Mouse (Mus musculus) spleen, postnatal 10 days (tissue): Measurements from ENCODE around the gene Mael.
A peak's percentile ranks its signal among the peaks of the same experiment; 100 is the strongest.

Source experiments
- DNase-seq, 2 experiments: peaks; one replicate each; pipeline ENCODE4 v3.0.0; 2021 to 2022; ENCODE audit warnings: low spot score in 2 of 2

Gene Mael

DNA sequence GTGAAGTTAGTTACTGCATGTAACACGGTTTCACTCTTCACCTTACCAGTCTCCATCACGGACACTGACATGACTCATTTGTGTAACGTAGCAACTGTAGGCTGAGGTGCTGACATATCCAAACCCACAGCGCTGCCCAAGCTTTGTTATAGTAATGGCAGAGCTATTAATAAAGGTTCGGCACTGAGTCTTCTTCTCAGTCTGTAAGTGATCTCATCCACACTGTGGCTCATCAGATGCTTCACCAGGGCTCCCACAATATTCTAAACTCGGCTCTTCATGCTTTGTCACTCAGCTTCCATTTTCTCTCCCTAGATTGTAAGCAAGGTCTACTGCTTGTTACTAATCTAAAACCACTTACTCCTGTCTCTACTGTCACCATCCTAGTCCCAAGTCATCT, 29.2 kb downstream of the Mael start:
- no peak for DNase-seq

DNA sequence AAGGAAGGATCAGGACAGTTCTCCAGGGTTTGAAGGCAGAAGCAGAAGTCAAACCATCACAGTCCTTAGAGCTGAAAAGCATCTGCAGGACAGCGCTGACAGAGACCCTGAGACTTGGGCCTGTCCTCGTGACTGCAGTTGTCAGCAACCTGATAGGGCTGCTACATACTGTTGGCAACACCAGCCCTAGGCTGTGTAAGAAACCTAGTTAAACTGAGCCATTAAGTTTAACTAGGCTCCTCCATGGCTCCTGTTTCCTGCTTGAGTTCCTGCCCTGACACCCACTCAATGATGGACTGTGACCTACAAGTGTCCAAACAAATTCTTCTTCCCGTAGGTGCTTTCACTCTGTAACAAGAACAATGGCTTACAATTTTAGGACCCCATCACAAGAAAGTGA, 33.4 kb downstream of the Mael start:
- no peak for DNase-seq

DNA sequence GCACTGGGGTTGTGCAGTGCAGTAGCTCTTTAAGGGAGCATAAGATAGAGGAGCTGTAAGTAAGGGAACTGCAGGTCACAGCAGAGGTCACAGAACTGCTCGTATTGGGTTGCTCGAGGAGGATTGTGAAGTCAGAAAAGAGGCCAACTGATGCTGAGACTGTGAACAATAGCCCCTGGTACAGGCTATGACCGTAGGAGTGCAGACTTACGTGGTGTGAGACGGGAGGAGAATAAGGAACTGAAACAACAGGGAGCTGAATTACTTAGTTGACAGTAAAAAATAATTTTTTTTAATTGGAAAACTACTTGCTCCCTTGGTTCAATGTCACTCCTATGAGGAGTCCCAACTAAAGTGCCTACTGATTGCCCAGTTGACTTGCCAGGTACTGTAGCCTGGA, 34.4 kb downstream of the Mael start:
- no peak for DNase-seq

DNA sequence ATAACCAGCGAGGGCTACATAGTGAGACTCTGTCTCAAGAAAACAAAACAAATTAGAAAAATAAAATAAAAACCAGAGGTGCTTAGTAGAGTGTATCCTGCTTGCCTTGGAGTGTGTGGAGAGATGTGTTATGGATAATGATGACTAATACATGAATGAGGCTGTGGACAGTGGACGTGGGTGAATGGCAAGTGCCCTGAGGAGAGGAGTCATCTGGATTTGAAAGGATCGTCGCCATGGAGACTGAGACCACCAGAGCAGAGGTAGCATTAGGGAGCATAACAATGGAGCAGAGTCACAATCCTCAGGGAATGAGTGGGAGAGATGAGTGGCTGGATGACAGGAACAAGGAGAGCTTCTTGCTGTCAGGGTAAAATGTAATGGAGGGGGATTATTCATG, 48.7 kb downstream of the Mael start:
- no peak for DNase-seq

DNA sequence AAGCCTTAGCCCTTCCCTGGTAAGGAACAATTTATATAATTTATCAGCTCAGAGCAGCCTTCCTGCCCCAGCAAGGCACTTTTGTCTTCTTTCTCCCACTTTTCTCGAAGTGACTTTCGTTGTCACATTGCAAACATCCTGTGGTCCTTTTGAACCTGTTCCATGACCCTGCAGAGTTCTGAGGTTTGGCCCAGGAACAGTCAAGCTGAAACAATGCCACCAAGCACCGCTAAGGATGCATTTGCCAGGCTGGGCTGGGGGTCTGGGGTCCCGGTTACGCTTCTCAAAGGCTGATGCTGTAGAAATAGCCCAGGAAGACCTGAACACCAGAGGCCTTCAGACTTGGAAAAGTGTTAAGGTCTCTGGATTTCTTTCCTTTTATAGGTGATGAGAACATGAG, 53.2 kb downstream of the Mael start:
- DNase-seq = no peak

DNA sequence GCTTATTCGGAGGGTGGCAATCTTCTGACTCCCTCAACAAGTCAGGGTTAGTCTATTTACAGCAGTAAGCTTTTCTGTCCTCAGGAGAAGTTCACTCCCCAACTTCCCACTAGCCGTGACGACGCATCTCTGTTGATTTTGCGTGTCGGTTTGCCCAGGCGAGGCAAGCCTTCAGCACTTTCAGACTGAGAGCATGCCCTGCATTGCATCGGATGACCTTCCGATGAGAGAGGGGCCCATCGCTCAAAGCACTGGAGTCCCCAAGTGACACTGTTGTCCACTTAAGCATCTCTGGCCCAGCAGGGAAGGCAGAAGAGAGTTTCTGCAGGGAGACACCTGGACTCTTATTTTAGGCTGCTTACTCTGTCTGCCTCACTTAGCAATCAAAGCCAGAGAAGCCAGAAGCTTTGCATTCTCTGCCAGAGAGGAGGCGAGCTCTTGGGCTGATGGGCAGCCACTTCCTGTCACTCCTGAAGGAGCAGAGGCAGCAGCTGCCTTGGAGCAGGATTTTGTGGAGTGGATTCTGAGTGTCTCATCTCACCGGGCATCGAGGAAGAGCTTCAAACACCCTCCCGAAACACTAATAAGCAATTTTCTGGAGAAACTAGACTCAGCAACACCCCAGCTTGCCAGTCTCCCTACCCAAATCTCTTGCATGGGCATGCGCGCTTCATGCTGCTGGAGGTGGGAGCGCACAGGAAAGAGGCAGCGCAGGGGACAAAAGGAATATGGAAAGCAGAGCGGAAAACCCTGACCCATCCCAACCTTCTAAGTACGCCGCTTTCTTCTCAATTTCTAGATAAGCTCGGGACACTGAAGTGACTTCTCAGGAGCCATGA, 53.9 kb downstream of the Mael start:
- DNase-seq = no peak

DNA sequence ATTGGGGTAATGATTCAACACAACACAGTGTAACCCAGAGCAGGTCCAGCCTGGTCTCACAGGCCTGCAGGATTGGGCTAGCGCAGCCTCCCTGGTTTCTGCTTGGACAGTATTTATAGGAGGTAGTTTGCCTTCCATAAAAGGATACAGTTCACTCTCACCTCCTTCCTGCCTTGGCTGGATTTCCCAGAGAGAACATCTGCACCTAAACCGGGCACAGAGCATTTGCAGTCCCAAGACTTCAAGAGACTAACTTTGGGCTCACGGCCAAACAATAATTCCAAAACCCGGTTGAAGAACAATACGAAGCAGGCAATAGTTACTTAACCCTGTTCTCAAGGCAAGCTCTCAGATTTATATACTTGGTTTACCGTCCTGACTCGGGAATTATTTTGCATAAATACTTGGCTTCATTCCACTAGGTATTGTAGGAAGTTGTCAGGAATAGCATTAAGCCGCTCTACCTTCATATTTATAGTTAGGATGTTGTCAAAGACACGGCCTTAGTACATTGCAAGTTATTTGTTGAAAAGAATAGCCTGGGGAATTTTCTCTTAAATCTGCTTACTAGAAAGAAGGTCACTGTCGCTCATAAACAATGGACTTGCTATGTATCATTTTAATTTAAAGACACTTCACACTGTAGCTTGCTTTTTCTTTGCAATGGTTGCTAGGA, 55.5 kb downstream of the Mael start:
- DNase-seq = no peak

DNA sequence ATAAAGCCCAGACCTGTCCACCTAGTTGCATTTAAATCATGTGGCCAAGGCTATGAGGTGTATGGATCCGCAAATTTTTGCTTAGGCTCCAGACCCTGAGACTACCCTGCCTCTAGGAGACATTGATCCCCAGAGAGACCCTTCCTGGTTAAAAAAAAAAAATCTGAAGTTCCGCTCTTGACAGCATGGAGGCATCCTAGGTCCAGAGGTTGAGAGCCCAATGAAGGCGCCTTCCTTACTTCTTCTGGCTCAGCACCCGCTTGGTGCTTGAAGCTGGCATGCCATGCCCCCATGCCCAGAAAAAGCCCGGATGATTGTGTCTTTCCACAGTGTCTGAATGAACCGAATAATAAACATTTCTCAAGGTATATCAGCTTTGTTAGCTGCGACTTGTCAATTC, 57.0 kb downstream of the Mael start:
- no peak for DNase-seq

DNA sequence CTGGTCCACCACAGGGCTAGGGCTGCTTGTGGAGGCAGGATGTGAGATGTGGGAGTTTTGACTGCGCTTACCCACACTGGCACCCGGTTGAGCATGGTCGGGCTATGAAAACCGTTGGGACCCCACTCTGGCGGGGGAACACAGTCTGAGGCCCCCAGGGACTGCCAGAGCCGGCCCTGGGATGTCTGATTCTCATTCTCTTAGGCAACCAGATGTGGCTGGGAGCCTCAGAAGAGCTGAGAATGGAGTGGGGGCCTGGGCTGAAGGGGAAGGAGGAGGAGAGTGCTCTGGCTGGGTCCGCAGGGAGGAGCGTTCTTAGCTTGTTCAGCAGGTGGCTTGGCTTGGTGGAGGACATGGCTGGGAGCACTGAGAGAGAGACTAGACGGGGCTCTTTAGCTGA, 64.9 kb downstream of the Mael start:
- no peak for DNase-seq

DNA sequence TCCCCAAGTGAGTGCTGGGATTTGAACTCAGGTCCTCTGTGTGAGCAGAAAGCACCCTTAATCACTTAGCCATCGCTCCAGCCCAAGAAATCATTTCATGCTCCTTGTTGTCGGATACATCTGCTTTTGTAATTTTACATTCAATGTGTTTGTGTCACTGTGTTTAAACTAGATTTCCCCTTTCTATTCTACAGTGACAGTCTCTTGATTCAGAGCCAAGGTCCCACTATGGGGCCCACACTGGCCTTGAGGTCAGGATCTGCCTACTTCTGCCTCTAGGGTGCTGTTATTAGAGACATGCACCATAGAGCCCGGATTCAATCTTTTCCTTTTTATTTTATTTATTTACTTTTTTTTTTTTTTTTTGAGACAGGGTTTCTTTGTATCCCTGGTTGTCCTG, 65.6 kb downstream of the Mael start:
- no peak for DNase-seq

DNA sequence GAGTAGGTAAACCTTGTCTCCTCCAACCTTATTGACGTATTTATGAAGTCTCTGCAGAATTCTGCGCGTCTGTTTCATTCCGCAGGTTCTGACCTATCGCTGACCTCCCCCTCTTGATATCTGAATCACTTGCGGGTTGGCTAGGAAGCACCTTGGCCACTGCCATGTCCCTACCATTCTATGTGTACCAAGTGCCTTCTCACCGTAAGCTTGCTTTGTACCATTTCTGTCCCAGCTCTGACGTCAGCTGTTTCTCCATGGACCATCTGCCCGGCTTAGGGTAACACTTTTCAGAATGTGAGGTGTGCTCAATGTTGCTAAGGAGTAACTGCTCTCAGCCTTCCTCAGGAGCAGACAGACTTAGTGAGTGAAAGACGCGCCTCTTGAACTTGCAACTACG, 67.7 kb downstream of the Mael start:
- no peak for DNase-seq

DNA sequence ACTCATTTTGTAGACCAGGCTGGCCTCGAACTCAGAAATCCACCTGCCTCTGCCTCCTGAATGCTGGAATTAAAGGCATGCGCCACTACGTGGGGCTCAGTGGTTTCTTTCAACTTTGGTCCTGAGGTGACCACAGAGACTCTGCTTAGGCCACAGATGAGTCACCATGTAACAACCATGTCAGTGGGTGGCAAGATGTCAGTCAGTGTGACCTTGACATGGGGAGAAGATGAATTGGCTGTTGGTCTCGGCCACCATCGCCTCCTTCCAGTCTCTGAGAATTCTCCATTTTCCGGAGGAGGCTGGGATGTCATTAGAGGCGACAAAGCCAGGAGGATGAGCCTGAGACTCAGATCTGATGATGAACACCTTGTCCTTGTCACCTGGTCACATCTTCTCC, 68.8 kb downstream of the Mael start:
- DNase-seq = no peak

DNA sequence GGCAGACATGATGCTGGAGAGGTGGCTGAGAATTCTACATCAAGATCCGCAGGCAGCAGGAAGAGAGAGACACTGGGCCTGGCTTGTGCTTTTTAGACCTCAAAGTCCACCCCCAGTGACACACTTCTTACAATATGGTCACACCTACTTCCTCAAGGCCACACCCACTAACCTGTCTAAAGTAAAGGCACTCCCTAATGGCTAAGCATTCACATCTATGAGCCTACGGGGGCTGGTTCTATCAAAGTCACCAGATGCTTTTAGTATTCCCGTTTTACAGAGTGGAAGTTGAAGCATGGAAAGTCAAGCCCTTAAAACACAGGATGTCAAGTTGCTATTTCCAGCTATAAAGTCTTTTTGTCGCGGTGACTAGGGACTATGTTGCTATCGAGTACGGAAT, 70.5 kb downstream of the Mael start:
- DNase-seq = no peak

DNA sequence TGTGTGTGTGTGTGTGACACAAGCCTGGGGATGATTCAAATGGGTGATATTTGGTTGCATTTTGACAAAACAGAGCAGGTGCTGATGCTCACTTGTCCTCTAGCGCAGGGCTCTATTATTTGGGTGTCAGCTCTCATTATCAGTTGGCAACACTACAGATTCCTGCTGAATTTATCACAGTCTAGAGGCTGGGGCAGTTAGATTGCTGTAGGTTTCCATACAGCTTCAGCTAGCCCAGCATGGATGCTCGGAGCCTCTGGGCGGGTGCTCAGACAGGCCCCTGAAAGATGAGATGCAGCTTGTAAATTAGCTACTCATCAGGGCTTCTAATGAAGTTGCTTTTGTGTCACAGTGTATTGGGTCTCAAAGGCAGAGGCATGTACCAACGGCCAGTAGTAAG, 71.1 kb downstream of the Mael start:
- DNase-seq = no peak

DNA sequence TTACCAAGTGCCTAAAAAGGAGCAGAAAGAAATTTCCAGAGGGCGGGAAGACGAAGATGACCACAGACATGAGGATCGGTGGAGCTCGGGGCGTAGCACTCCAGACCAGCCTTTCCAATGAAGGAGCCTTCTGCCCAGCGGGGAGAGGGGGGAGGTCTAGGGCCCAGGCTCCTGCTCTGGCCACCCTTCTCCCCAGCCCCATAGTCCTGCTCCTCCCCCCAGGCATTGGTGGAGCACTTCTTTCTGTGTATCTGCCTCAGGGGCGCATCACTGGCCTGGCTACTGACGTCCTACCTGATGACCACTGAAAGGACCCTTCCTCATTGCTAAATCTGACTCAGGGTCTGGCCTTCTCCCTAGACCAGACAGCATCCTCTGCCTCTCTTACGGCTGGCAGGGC, 73.4 kb downstream of the Mael start:
- DNase-seq = no peak

DNA sequence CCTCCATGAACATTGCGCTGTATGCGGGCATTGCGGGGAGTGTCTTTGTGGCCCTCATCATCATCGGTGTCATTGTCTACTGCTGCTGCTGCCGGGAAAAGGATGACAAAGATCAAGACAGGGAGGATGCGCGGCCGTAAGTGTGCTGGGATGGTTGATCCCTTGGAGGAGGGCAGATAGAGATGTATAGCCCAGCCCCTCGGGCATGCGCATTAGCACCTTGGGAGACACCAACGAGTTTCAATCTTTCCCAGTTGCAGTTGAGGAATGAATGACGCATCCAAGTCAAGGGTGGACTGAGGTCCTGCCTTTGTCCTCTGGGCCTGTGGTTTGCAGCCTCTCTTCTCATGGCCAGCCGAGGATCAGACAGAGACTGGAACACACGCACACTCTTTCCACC, 74.0 kb downstream of the Mael start:
- no peak for DNase-seq

DNA sequence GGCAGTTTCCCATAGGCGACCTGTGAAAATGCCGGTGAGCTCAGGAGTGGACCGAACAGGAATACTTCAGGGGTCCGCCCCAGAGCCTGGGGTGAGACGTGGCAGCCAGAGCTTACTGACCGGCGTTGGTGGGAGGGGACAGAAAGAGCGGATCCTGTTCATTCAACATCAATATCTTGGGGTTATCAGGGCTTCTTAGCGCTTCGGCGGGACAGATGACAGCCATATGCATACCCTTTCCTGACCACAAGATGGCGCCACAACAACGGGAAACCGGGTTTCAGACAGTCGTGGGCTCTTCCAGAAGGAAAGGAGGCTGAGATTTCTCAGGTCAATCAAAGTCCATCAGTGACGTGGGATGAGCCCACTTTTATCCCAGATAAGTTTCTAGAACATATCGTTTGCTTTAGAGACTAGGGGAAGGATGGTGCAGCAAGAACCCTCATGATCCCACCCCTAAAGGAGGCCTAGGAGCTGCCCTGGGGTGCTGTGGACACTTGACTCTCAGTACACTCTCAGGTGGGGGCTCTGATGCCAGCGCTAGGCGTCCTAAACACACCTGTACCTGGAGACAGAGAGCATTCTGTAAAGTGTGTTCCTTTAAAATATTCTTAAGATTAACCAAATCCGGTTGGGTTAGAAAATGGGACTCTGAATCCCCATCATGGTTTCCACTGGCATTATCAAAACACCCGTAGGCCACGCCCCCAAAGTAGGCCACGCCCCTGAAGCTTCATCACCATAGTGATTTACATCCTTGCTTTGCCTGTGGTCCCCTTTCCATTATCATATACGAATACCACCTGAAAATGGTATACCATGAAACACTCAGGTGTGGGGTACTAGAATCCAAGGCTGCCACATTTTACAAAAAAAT, 77.7 kb downstream of the Mael start:
- peak; percentile 32 to 72 for DNase-seq

DNA sequence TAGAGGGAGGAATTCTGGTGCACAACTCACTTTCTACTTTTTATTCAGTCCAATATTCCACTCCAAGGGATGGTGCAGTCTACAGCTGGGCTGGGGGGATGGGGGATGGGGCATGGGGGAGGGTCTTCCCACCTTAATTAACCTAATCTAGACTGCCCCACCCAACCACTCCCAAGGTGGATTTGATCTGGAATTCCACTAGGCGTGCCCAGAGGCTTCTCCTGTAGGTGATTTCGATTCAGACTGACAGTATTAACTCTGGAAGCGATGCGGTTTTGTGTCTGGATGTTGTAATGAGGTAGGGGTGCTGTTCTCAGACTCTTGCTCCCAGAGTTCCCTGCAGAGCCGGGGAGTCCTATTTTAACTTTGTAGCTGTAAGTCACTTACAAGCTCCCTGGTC, 78.4 kb downstream of the Mael start:
- DNase-seq = no peak

DNA sequence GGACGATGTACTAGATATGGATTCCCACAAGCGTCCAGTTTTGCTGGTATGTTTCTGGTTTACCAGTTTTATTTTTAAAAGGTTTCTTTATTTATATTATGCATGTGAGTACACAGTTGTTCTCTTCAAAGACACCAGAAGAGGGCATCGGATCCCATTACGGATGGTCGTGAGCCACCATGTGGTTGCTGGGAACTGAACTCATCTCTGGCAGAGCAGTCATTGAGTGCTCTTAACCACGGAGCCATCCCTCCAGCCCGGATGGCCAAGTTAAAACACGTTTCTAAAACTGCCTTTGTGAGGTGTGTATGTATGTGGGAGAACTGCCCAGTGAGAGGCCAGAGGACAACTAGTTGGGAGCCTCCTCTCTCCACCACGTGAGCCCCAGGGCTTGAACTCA, 79.9 kb downstream of the Mael start:
- no peak for DNase-seq

DNA sequence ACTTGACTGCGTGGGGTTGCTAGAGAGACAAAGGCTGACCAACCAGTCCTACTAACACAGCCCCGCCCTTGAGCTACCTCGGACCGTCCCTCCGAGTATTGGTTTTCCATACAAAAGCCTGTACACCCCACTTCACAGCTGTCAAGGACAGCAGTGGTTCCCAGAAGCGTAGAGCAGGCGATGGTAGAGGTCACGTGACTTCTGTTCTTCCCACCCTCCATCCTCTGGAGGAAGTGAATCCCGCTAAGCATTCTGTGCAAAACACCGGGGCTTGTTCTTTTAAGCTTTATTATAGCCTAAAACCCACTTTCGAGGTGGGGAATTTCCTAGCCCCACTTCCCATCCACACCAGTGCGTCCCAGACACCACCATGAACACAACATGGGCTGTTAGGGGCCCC, 80.8 kb downstream of the Mael start:
- DNase-seq = no peak

DNA sequence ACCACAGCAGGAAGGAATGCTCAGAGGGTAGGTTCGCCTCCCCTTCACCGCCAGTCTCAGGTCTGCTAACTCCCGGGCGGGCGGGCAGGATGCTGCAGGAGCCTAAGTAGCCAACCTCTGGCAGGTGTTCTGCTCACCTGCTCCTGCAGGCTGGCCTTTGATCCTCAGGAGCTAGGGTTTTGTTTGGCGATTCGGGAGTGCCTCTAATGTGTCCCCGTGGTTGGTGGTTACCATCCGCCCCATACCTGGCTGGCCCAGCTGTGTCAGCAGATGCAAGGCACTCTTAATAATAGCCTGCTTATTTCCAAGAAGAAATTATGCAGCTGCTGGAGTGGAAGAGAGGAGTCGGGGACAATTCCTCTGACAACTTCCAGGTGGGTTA, 83.4 kb downstream of the Mael start:
- DNase-seq = no peak
